ENCODE assay signal across 22 mouse cellular contexts in the genomic region with DNA sequence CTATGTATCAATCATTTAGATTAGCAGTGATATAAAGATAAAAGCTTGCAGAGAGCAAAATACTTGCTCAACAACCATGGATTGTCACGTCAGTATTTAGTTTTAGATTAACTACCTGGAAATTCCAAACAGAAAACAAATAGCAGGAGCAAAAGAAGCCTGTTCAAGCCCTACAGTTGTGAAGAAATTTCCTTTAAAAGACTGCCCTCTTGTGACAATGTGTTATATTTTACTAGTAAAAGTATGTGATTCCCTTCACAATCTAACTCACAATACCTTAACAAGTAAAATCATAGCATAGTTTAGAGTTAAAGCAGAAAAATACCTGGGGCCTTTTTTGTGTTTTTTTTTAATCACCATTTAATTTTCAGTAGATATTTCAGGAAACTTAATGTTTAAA. TPM values are rescaled to one million over a fixed set of nuclear protein-coding genes. Genes with fewer than 3 reads are reported as not detected.
DNase-seq lines count a peak whose midpoint lies in the region; ATAC-seq and TF ChIP-seq lines count a peak whose summit lies in the region.
"Had no signal": no experiment of that assay in that cellular context is flagged by ENCODE, and none has a peak within 500 bp of the region (broad histone marks: within the 10 kb centered on the region; RNA-seq: fewer than 3 reads in every experiment).

No protein-coding gene starts in this region.

- DNase-seq in frontal cortex, postnatal 10 days (ENCODE audit: low spot score in 2 of 2), result no peak
- DNase-seq in limb, embryonic 14.5 days (ENCODE audit: low spot score), result peak; percentile 38
- no peak for DNase-seq in limb, embryonic 10.5 days (ENCODE audit: low spot score)
- peak; percentile 30 for DNase-seq in brain, adult 2 months (ENCODE audit: low read depth, low spot score)
- DNase-seq in retina, postnatal 1 day, result peak; percentile 6
- no peak for DNase-seq in gastrocnemius, adult 2 months
- DNase-seq: adrenal gland, postnatal 14 days; gastrocnemius, postnatal 14 days; heart, postnatal 36 days; kidney, postnatal 14 days; layer of hippocampus, postnatal 36 days; lung, adult 18-20 months; right cerebral cortex, postnatal 4 days; thymus, adult 18-20 months had no signal

- H3K9me3 ChIP-seq in limb, embryonic 14.5 days (ENCODE audit: control insufficient read depth, low read length), result no peaks in the 10 kb centered on the region
- no peaks in the 10 kb centered on the region for H3K9me3 ChIP-seq in limb, embryonic 10.5 days (replicated peaks)
- H3K9me3 ChIP-seq: forebrain, embryonic 15.5 days; G1E; intestine, embryonic 15.5 days; limb, embryonic 12.5 days; midbrain, embryonic 15.5 days had no signal

- no peak overlapping the region for H3K27ac ChIP-seq in limb, embryonic 14.5 days (replicated peaks; ENCODE audit: low read depth, low read length)
- no peak overlapping the region for H3K27ac ChIP-seq in limb, embryonic 10.5 days
- no peak overlapping the region for H3K27ac ChIP-seq in gastrocnemius, adult 2 months
- H3K27ac ChIP-seq: forebrain, embryonic 15.5 days; intestine, embryonic 15.5 days; limb, embryonic 12.5 days; macrophage; midbrain, embryonic 15.5 days had no signal

- intact Hi-C loops in gastrocnemius, adult 2 months (cut with DNase I), result no loop called here

- WGBS in limb, embryonic 14.5 days, result 14% methylated on average over 1 of the region's 1 CpGs
- 21% methylated on average over 1 of the region's 1 CpGs for WGBS in limb, embryonic 10.5 days

- H3K9ac ChIP-seq in limb, embryonic 14.5 days (ENCODE audit: low read depth, low read length, severe bottlenecking), result no peak overlapping the region
- H3K9ac ChIP-seq: forebrain, embryonic 15.5 days; intestine, embryonic 15.5 days; limb, embryonic 12.5 days; midbrain, embryonic 15.5 days had no signal

- ATAC-seq in frontal cortex, adult (ENCODE audit: low TSS enrichment), result peak; percentile 88
- ATAC-seq in limb, embryonic 14.5 days (ENCODE audit: low FRiP score, low read depth), result no peak
- ATAC-seq: forebrain, embryonic 15.5 days; intestine, embryonic 15.5 days; midbrain, embryonic 15.5 days had no signal

- no peak for TF ChIP-seq CTCF in gastrocnemius, adult 2 months (IDR thresholded peaks at IDR 0.05)

- no peaks in the 10 kb centered on the region for H3K27me3 ChIP-seq in limb, embryonic 14.5 days (ENCODE audit: control insufficient read depth, insufficient read depth, low read length)
- H3K27me3 ChIP-seq in limb, embryonic 10.5 days (ENCODE audit: low read depth, poor library complexity, severe bottlenecking), result no peaks in the 10 kb centered on the region
- H3K27me3 ChIP-seq: forebrain, embryonic 15.5 days; intestine, embryonic 15.5 days; limb, embryonic 12.5 days; midbrain, embryonic 15.5 days had no signal

- no peaks in the 10 kb centered on the region for H3K36me3 ChIP-seq in limb, embryonic 14.5 days (ENCODE audit: control insufficient read depth, insufficient read depth, low read length)
- H3K36me3 ChIP-seq in limb, embryonic 10.5 days, result no peaks in the 10 kb centered on the region
- H3K36me3 ChIP-seq: forebrain, embryonic 15.5 days; G1E; intestine, embryonic 15.5 days; limb, embryonic 12.5 days; midbrain, embryonic 15.5 days had no signal

- H3K4me1 ChIP-seq in limb, embryonic 14.5 days (ENCODE audit: control insufficient read depth, insufficient read depth, low read length), result no peaks in the 10 kb centered on the region
- no peaks in the 10 kb centered on the region for H3K4me1 ChIP-seq in limb, embryonic 10.5 days
- H3K4me1 ChIP-seq: forebrain, embryonic 15.5 days; intestine, embryonic 15.5 days; limb, embryonic 12.5 days; midbrain, embryonic 15.5 days had no signal

- TF ChIP-seq POLR2A in limb, embryonic 14.5 days (IDR thresholded peaks at IDR 0.05; ENCODE audit: borderline replicate concordance, extremely low read depth, insufficient read depth, insufficient read length), result no peak

- H3K4me3 ChIP-seq in limb, embryonic 14.5 days (replicated peaks; ENCODE audit: low read length), result no peak overlapping the region
- H3K4me3 ChIP-seq in limb, embryonic 10.5 days, result no peak overlapping the region
- H3K4me3 ChIP-seq in gastrocnemius, adult 2 months, result no peak overlapping the region
- H3K4me3 ChIP-seq: forebrain, embryonic 15.5 days; intestine, embryonic 15.5 days; limb, embryonic 12.5 days; midbrain, embryonic 15.5 days had no signal

- no peak overlapping the region for H3K4me2 ChIP-seq in limb, embryonic 14.5 days (replicated peaks; ENCODE audit: low read depth, low read length, severe bottlenecking)
- H3K4me2 ChIP-seq: forebrain, embryonic 15.5 days; intestine, embryonic 15.5 days; limb, embryonic 12.5 days; midbrain, embryonic 15.5 days had no signal

RNA-seq across cellular contexts. Expression of a gene that starts 54.2 kb away (rescaled TPM):
- 0.38 and 0.40 TPM in 2 replicates for polyA plus RNA-seq in limb, embryonic 14.5 days (2012; rRNA removed)
- polyA plus RNA-seq in limb, embryonic 14.5 days (2014; fragmentation: Nextera tagmentation; extraction: Ambion mirVana), result 0.53 and 1.3 TPM in 2 replicates
- polyA plus RNA-seq in limb, embryonic 10.5 days (2016; fragmentation: Nextera tagmentation; extraction: Ambion mirVana), result not detected in 2 replicates
- total RNA-seq in gastrocnemius, adult 2 months (2021), result not detected
- total RNA-seq: adrenal gland, postnatal 14 days; G1E; gastrocnemius, postnatal 14 days; heart, postnatal 36 days had no signal
- polyA plus RNA-seq: forebrain, embryonic 15.5 days; G1E; intestine, embryonic 15.5 days; limb, embryonic 12.5 days; macrophage; midbrain, embryonic 15.5 days; neural tube, embryonic 11.5 days had no signal

Comparison
In these comparisons a context has a peak if more than half of its experiments do, and no peak if none do; other contexts are left out.
1. DNase-seq: peak in limb, embryonic 14.5 days (single experiment), brain, adult 2 months (single experiment) and retina, postnatal 1 day (single experiment); none in frontal cortex, postnatal 10 days (0 of 2), limb, embryonic 10.5 days (single experiment) and gastrocnemius, adult 2 months (single experiment).